Mouse (Mus musculus): ENCODE measurements around the gene Bdh1. TPM values are rescaled to one million over a fixed set of nuclear protein-coding genes. Genes with fewer than 3 reads are reported as not detected.

The Bdh1 gene
- polyA plus RNA-seq, 1 experiment from 2014 or later = 1.9 TPM

- Histone ChIP-seq H3K4me3 (ENCODE audit: low read depth, low read length) (no peak overlapping the region), H3K27ac (ENCODE audit: low read length) (no peak overlapping the region), H3K4me2 (replicated peaks; ENCODE audit: low read depth, low read length) (no peak overlapping the region), H3K9ac (replicated peaks; ENCODE audit: low read depth) (no peak overlapping the region), H3K36me3 (ENCODE audit: insufficient read depth, low read length) (no peaks in the 10 kb centered on the region), H3K4me1 (ENCODE audit: insufficient read depth, low read depth, low read length) (peaks cover 10% of the 10 kb centered on the region; the same call in 1 of the 2 replicates), H3K27me3 (replicated peaks; ENCODE audit: insufficient read depth, low read length) (peaks cover 12% of the 10 kb centered on the region; the same call in 1 of the 2 replicates), H3K9me3 (ENCODE audit: low read length) (no peaks in the 10 kb centered on the region)
- TF ChIP-seq EP300 (IDR thresholded peaks at IDR 0.05) (no peak), CTCF (IDR thresholded peaks at IDR 0.05) (peak; percentile 84)
- WGBS = 0% methylated on average over 4 of the region's 4 CpGs
- no peak for ATAC-seq
- DNase-seq (ENCODE audit: low spot score) = peak; percentile 35
Measured at GRCm38 (mm10) chr16:31425508-31425907, 3.4 kb downstream of the Bdh1 start.

GRCm38 (mm10) chr16:31426496-31427126 lies 4.5 kb downstream of the Bdh1 start:
- Histone ChIP-seq H3K36me3 (ENCODE audit: insufficient read depth, low read length) (no peaks in the 10 kb centered on the region), H3K4me2 (replicated peaks; ENCODE audit: low read depth, low read length) (no peak overlapping the region), H3K27me3 (replicated peaks; ENCODE audit: insufficient read depth, low read length) (peaks cover 12% of the 10 kb centered on the region; the same call in 1 of the 2 replicates), H3K27ac (ENCODE audit: low read length) (no peak overlapping the region), H3K4me3 (ENCODE audit: low read depth, low read length) (no peak overlapping the region), H3K9ac (replicated peaks; ENCODE audit: low read depth) (no peak overlapping the region), H3K9me3 (ENCODE audit: low read length) (no peaks in the 10 kb centered on the region), H3K4me1 (ENCODE audit: insufficient read depth, low read depth, low read length) (peaks cover 10% of the 10 kb centered on the region; the same call in 1 of the 2 replicates)
- DNase-seq (ENCODE audit: low spot score) = no peak
- no peak for ATAC-seq
- no peak for TF ChIP-seq EP300 (IDR thresholded peaks at IDR 0.05)
- 83% methylated on average over 6 of the region's 6 CpGs for WGBS

- no peaks in the 10 kb centered on the region for H3K36me3 ChIP-seq (ENCODE audit: insufficient read depth, low read length)
- no peak overlapping the region for H3K9ac ChIP-seq (replicated peaks; ENCODE audit: low read depth)
- 4% methylated on average over 11 of the region's 11 CpGs for WGBS
- no peaks in the 10 kb centered on the region for H3K9me3 ChIP-seq (ENCODE audit: low read length)
- peak overlapping the region; percentile 41 for H3K4me3 ChIP-seq (ENCODE audit: low read depth, low read length)
- no peak overlapping the region for H3K27ac ChIP-seq (ENCODE audit: low read length)
- peaks cover 12% of the 10 kb centered on the region; the same call in 1 of the 2 replicates for H3K27me3 ChIP-seq (replicated peaks; ENCODE audit: insufficient read depth, low read length)
- ATAC-seq = no peak
- peaks cover 10% of the 10 kb centered on the region; the same call in 1 of the 2 replicates for H3K4me1 ChIP-seq (ENCODE audit: insufficient read depth, low read depth, low read length)
- DNase-seq (ENCODE audit: low spot score) = no peak
- peak overlapping the region; percentile 84 for H3K4me2 ChIP-seq (replicated peaks; ENCODE audit: low read depth, low read length)
- TF ChIP-seq EP300 (IDR thresholded peaks at IDR 0.05) (no peak), CTCF (IDR thresholded peaks at IDR 0.05) (no peak)
Measured at GRCm38 (mm10) chr16:31428335-31428674, 6.2 kb downstream of the Bdh1 start.

GRCm38 (mm10) chr16:31428675-31429470 lies 6.8 kb downstream of the Bdh1 start:
- Histone ChIP-seq H3K4me1 (ENCODE audit: insufficient read depth, low read depth, low read length) (peaks cover 10% of the 10 kb centered on the region; the same call in 1 of the 2 replicates), H3K36me3 (ENCODE audit: insufficient read depth, low read length) (no peaks in the 10 kb centered on the region), H3K27me3 (replicated peaks; ENCODE audit: insufficient read depth, low read length) (peaks cover 12% of the 10 kb centered on the region; the same call in 1 of the 2 replicates), H3K9ac (replicated peaks; ENCODE audit: low read depth) (no peak overlapping the region), H3K4me2 (replicated peaks; ENCODE audit: low read depth, low read length) (peak overlapping the region; percentile 84), H3K9me3 (ENCODE audit: low read length) (no peaks in the 10 kb centered on the region), H3K4me3 (ENCODE audit: low read depth, low read length) (peak overlapping the region; percentile 41), H3K27ac (ENCODE audit: low read length) (no peak overlapping the region)
- TF ChIP-seq EP300 (IDR thresholded peaks at IDR 0.05) = no peak
- TF ChIP-seq CTCF (IDR thresholded peaks at IDR 0.05) = 0 out of 2 replicates have a peak, but pooled peaks have one; percentile 7
- WGBS = 1% methylated on average over 65 of the region's 65 CpGs
- ATAC-seq = 0 out of 2 replicates have a peak, but pooled peaks have one; percentile 3
- DNase-seq (ENCODE audit: low spot score) = peak; percentile 27

GRCm38 (mm10) chr16:31429471-31430155 lies 7.5 kb downstream of the Bdh1 start:
- DNase-seq (ENCODE audit: low spot score) = peak; percentile 94
- peak overlapping the region; percentile 84 for H3K4me2 ChIP-seq (replicated peaks; ENCODE audit: low read depth, low read length)
- TF ChIP-seq CTCF (IDR thresholded peaks at IDR 0.05) (no peak), EP300 (IDR thresholded peaks at IDR 0.05) (no peak)
- no peaks in the 10 kb centered on the region for H3K9me3 ChIP-seq (ENCODE audit: low read length)
- H3K27ac ChIP-seq (ENCODE audit: low read length) = no peak overlapping the region
- peaks cover 10% of the 10 kb centered on the region; the same call in 1 of the 2 replicates for H3K4me1 ChIP-seq (ENCODE audit: insufficient read depth, low read depth, low read length)
- H3K36me3 ChIP-seq (ENCODE audit: insufficient read depth, low read length) = no peaks in the 10 kb centered on the region
- peaks cover 12% of the 10 kb centered on the region; the same call in 1 of the 2 replicates for H3K27me3 ChIP-seq (replicated peaks; ENCODE audit: insufficient read depth, low read length)
- peak overlapping the region; percentile 41 for H3K4me3 ChIP-seq (ENCODE audit: low read depth, low read length)
- peak; percentile 99 for ATAC-seq
- no peak overlapping the region for H3K9ac ChIP-seq (replicated peaks; ENCODE audit: low read depth)
- 1% methylated on average over 46 of the region's 49 CpGs for WGBS

All from lung, postnatal 0 days (tissue).